Mouse (Mus musculus): ENCODE measurements around the gene Zfp467. TPM values are rescaled to one million over a fixed set of nuclear protein-coding genes. Genes with fewer than 3 reads are reported as not detected.

The Zfp467 gene
- polyA plus RNA-seq, 1 experiment = not detected

- no peak for TF ChIP-seq GATA1 (IDR thresholded peaks at IDR 0.05; ENCODE audit: low read length)
Measured at GRCm38 (mm10) chr6:48397336-48397735, 48.3 kb downstream of the Zfp467 start.

GRCm38 (mm10) chr6:48396686-48397085 lies 48.9 kb downstream of the Zfp467 start:
- TF ChIP-seq GATA1 (IDR thresholded peaks at IDR 0.05; ENCODE audit: low read length) = no peak

DNA sequence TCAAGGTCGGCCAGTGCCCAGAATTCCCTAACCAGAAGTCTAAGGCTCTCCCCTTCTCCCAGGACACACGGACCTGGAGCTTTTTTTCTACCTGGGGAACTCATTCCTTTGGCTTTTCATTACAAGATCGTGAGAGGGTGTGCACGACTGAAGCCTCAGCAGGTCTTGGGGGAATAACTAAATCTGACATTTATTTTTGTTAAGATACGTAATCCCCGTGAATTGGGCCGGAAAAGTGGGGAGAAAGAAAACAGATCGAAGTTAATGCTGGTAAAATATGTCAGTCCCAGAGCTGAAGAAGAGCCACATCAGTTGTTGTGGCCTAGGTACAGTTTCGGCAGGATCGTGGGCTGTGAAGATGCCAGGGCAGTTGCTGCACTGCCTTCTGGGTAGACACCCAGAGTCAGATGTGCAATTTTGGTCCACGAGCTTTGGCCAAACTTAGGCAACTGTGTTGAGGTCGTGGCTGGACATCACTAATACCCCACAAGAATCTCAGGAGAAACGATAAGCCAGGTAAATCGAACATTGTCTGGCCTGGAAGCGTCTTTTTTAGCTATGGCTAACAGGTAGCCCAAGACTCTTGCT lies 49.5 kb downstream of the Zfp467 start:
- TF ChIP-seq GATA1 (IDR thresholded peaks at IDR 0.05; ENCODE audit: low read length) = no peak

GRCm38 (mm10) chr6:48395105-48396007 lies 50.3 kb downstream of the Zfp467 start, which contains the start of gene Krba1:
Gene Krba1 (plus strand): TSS chr6:48395586.
- no peak for TF ChIP-seq GATA1 (IDR thresholded peaks at IDR 0.05; ENCODE audit: low read length)

DNA sequence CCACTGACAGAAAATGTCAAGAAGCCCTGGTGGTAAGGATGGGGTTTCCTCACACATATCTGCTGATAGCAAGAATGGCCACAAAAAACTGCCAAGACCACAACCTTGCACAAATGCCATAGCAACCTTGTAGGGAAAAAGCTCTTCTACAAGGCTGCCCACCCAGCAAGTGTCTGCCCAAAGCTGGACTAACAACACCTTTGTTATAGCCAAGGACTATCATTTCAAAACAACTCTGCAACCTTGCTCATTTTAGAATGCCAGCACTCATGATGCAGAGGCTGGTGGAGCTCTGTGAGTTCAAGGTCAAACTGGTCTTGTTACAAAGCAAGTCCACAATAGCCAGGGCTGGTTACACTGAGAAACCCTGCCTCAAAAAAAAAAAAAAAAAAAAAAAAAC lies 51.8 kb downstream of the Zfp467 start:
- no peak for TF ChIP-seq GATA1 (IDR thresholded peaks at IDR 0.05; ENCODE audit: low read length)

GRCm38 (mm10) chr6:48388221-48388620 lies 57.4 kb downstream of the Zfp467 start:
- TF ChIP-seq GATA1 (IDR thresholded peaks at IDR 0.05; ENCODE audit: low read length) = no peak

Other genes starting within 250 kb of the Zfp467 start
- gene Krba1, start 50.2 kb downstream of the Zfp467 start, polyA plus RNA-seq (2012) = not detected in 2 replicates
- not detected in 2 replicates for gene Sspo, start 2.4 kb upstream of the Zfp467 start, polyA plus RNA-seq (2012)
- gene Atp6v0e2, start 91.8 kb upstream of the Zfp467 start, polyA plus RNA-seq (2012) = not detected in 2 replicates
- gene Lrrc61, start 109.0 kb upstream of the Zfp467 start, polyA plus RNA-seq (2012) = not detected in 2 replicates
- gene Rarres2, start 127.0 kb upstream of the Zfp467 start, polyA plus RNA-seq (2012) = not detected in 2 replicates
- not detected in 2 replicates for gene Gm45021, start 143.8 kb upstream of the Zfp467 start, polyA plus RNA-seq (2012)
- gene Repin1, start 148.1 kb upstream of the Zfp467 start, polyA plus RNA-seq (2012) = not detected in 2 replicates
- gene Gm44965, start 148.1 kb upstream of the Zfp467 start, polyA plus RNA-seq (2012) = not detected in 2 replicates
- not detected in 2 replicates for gene Zfp775, start 156.2 kb upstream of the Zfp467 start, polyA plus RNA-seq (2012)
- gene AI854703, start 180.9 kb upstream of the Zfp467 start, polyA plus RNA-seq (2012) = 0.02 TPM in 1 of 2 replicates, not detected in the other
- gene Gimap8, start 201.4 kb upstream of the Zfp467 start, polyA plus RNA-seq (2012) = not detected in 2 replicates
- 0.32 and 0.73 TPM in 2 replicates for gene Gimap9, start 230.3 kb upstream of the Zfp467 start, polyA plus RNA-seq (2012)
- not detected in 2 replicates for gene Gimap4, start 238.7 kb upstream of the Zfp467 start, polyA plus RNA-seq (2012)